Mouse (Mus musculus) hindbrain, embryonic 13.5 days (tissue): ENCODE results near the gene Abcd2. TPM values are rescaled to one million over a fixed set of nuclear protein-coding genes. Genes with fewer than 3 reads are reported as not detected.

Experiments used
- ATAC-seq: fragments of 200-750 bp; cut with Nextera tagmentation; 2 replicates; pipeline ENCODE4 v1.8.0; 2017; ENCODE audit warnings: moderate TSS enrichment; ENCODE audit not compliant: low FRiP score
- H3K27ac ChIP-seq: fragments of 300-500 bp; sonication (generic); 2 replicates; pipeline ENCODE4 v1.5.1; 2015; ENCODE audit warnings: inconsistent platforms, mild to moderate bottlenecking, moderate library complexity
- H3K27me3 ChIP-seq: fragments of 300-500 bp; sonication (generic); 2 replicates; pipeline ENCODE4 v1.6.1; 2015; ENCODE audit warnings: mild to moderate bottlenecking, inconsistent platforms
- H3K36me3 ChIP-seq: fragments of 300-500 bp; sonication (generic); 2 replicates; pipeline ENCODE4 v1.6.1; 2015; ENCODE audit warnings: mild to moderate bottlenecking, inconsistent platforms
- H3K4me1 ChIP-seq: fragments of 300-500 bp; sonication (generic); replicated peaks from 2 replicates; pipeline ENCODE4 v1.6.1; 2015; ENCODE audit warnings: inconsistent platforms
- H3K4me2 ChIP-seq: fragments of 300-500 bp; sonication (generic); 2 replicates; pipeline ENCODE4 v1.6.1; 2015; ENCODE audit warnings: inconsistent platforms, mild to moderate bottlenecking, moderate library complexity
- H3K4me3 ChIP-seq: fragments of 300-500 bp; sonication (generic); 2 replicates; pipeline ENCODE4 v1.5.1; 2015; ENCODE audit warnings: mild to moderate bottlenecking, inconsistent platforms
- H3K9ac ChIP-seq: fragments of 300-500 bp; sonication (generic); 2 replicates; pipeline ENCODE4 v1.6.1; 2015; ENCODE audit warnings: mild to moderate bottlenecking, inconsistent platforms
- H3K9me3 ChIP-seq: fragments of 300-500 bp; sonication (generic); 2 replicates; pipeline ENCODE4 v1.6.1; 2016; ENCODE audit warnings: inconsistent platforms
- WGBS: fragments of 180-500 bp; shearing (Covaris S2); methylation state at CpG from one replicate; pipeline ENCODE4 v1.1.7; 2015; 5-methylcytosine and 5-hydroxymethylcytosine counted together
- polyA plus RNA-seq: library from polyadenylated mRNA; unstranded; fragments of >200 nt; fragmentation: Nextera tagmentation; extraction: Ambion mirVana; gene quantifications from 2 replicates; pipeline ENCODE4 v1.2.1, GENCODE M21; 2015

Gene Abcd2
- polyA plus RNA-seq, 1 experiment from 2014 or later = 10.6 TPM

- H3K9ac ChIP-seq = no peak overlapping the region
- no peak overlapping the region for H3K27ac ChIP-seq
- H3K4me3 ChIP-seq = no peak overlapping the region
- WGBS = 94% methylated on average over 7 of the region's 7 CpGs
- H3K27me3 ChIP-seq = no peaks in the 10 kb centered on the region
- H3K4me2 ChIP-seq = no peak overlapping the region
- H3K4me1 ChIP-seq = no peaks in the 10 kb centered on the region
- ATAC-seq = no peak
- no peaks in the 10 kb centered on the region for H3K36me3 ChIP-seq
- H3K9me3 ChIP-seq = no peaks in the 10 kb centered on the region
Measured at GRCm38 (mm10) chr15:91112555-91113209, 78.9 kb downstream of the Abcd2 start.

- 98% methylated on average over 5 of the region's 5 CpGs for WGBS
- H3K27me3 ChIP-seq = no peaks in the 10 kb centered on the region
- H3K4me3 ChIP-seq = no peak overlapping the region
- no peak for ATAC-seq
- peaks cover 6% of the 10 kb centered on the region; the same call in 1 of the 2 replicates for H3K4me1 ChIP-seq
- no peaks in the 10 kb centered on the region for H3K9me3 ChIP-seq
- H3K27ac ChIP-seq = no peak overlapping the region
- H3K9ac ChIP-seq = no peak overlapping the region
- H3K4me2 ChIP-seq = no peak overlapping the region
- H3K36me3 ChIP-seq = no peaks in the 10 kb centered on the region
Measured at GRCm38 (mm10) chr15:91108102-91108659, 83.4 kb downstream of the Abcd2 start.

- 40% methylated on average over 3 of the region's 3 CpGs for WGBS
- no peaks in the 10 kb centered on the region for H3K9me3 ChIP-seq
- ATAC-seq = no peak
Measured at GRCm38 (mm10) chr15:91104934-91105333, 86.7 kb downstream of the Abcd2 start.

GRCm38 (mm10) chr15:91104276-91104675, 87.3 kb downstream of the Abcd2 start:
- no peaks in the 10 kb centered on the region for H3K36me3 ChIP-seq
- H3K4me2 ChIP-seq = no peak overlapping the region
- H3K27ac ChIP-seq = no peak overlapping the region
- no peak overlapping the region for H3K4me3 ChIP-seq
- peaks cover 6% of the 10 kb centered on the region; the same call in 1 of the 2 replicates for H3K4me1 ChIP-seq
- H3K27me3 ChIP-seq = no peaks in the 10 kb centered on the region
- no peaks in the 10 kb centered on the region for H3K9me3 ChIP-seq
- 89% methylated on average over 1 of the region's 1 CpGs for WGBS
- no peak overlapping the region for H3K9ac ChIP-seq
- no peak for ATAC-seq

More at GRCm38 (mm10) chr15:91104934-91105333, 86.7 kb downstream of the Abcd2 start:
- no peak overlapping the region for H3K4me3 ChIP-seq
- peaks cover 6% of the 10 kb centered on the region; the same call in 1 of the 2 replicates for H3K4me1 ChIP-seq
- H3K36me3 ChIP-seq = no peaks in the 10 kb centered on the region
- H3K9ac ChIP-seq = no peak overlapping the region
- H3K4me2 ChIP-seq = no peak overlapping the region
- no peak overlapping the region for H3K27ac ChIP-seq
- H3K27me3 ChIP-seq = no peaks in the 10 kb centered on the region

GRCm38 (mm10) chr15:91103814-91104213, 87.8 kb downstream of the Abcd2 start:
- 75% methylated on average over 14 of the region's 14 CpGs for WGBS
- no peaks in the 10 kb centered on the region for H3K9me3 ChIP-seq
- H3K4me1 ChIP-seq = peaks cover 6% of the 10 kb centered on the region; the same call in 1 of the 2 replicates
- no peak overlapping the region for H3K27ac ChIP-seq
- H3K36me3 ChIP-seq = no peaks in the 10 kb centered on the region
- no peak for ATAC-seq
- no peak overlapping the region for H3K4me3 ChIP-seq
- H3K9ac ChIP-seq = no peak overlapping the region
- no peak overlapping the region for H3K4me2 ChIP-seq
- H3K27me3 ChIP-seq = no peaks in the 10 kb centered on the region

GRCm38 (mm10) chr15:91103305-91103704, 88.3 kb downstream of the Abcd2 start:
- H3K9me3 ChIP-seq = no peaks in the 10 kb centered on the region
- H3K4me3 ChIP-seq = no peak overlapping the region
- WGBS = 90% methylated on average over 8 of the region's 8 CpGs
- H3K4me1 ChIP-seq = peaks cover 6% of the 10 kb centered on the region; the same call in 1 of the 2 replicates
- ATAC-seq = no peak
- no peaks in the 10 kb centered on the region for H3K27me3 ChIP-seq
- H3K36me3 ChIP-seq = no peaks in the 10 kb centered on the region
- H3K27ac ChIP-seq = no peak overlapping the region
- H3K9ac ChIP-seq = no peak overlapping the region
- no peak overlapping the region for H3K4me2 ChIP-seq

GRCm38 (mm10) chr15:91096606-91097005, 95.0 kb downstream of the Abcd2 start:
- Histone ChIP-seq H3K36me3 (no peaks in the 10 kb centered on the region), H3K4me3 (no peak overlapping the region), H3K4me1 (peaks cover 6% of the 10 kb centered on the region), H3K9ac (no peak overlapping the region), H3K27ac (no peak overlapping the region), H3K9me3 (no peaks in the 10 kb centered on the region), H3K4me2 (no peak overlapping the region), H3K27me3 (no peaks in the 10 kb centered on the region)
- no peak for ATAC-seq
- whole genome bisulfite sequencing = 91% methylated on average over 6 of the region's 6 CpGs

Other genes starting within 250 kb of the Abcd2 start
- 48.9 and 51.6 TPM in 2 replicates for gene Kif21a, start 141.9 kb downstream of the Abcd2 start, polyA plus RNA-seq
- gene CN725425, start 7.7 kb upstream of the Abcd2 start, polyA plus RNA-seq = not detected in 2 replicates